Comparison of ENCODE assay signal across 8 mouse cellular contexts in the genomic region with DNA sequence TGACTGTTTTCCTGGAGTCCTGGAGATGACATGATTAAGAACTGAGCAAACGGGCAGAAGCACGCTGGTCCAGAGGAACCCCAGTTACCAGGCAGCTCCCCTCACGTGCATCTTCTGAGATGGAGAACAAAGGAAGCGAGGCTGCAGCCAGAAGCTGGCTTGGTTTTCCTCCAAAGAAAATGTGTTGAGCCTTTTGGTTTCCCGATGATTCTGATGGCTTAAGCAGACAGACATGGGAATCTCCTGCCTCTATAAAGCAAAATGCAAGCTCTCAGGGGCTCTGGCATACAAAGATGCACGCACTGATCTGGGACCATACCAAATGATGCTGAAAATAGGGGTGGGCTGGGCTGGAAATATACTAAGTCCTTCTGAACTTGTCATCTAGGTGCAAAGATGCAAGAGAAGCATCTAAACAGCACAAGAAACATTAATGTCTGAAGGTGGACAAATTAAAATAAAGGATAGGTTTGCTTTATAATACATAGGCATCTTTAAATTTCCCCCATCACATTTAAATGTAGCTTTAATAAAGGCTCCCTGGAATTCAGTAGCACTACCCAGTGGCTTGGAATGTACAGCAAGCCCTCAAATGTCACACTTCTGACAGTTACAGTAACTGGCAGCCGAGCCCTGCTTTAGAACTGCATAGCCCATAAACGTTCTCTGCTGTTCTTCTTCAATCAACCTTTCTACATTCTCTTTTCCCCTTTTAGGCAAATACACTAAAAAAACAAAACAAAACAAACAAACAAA. TPM values are rescaled to one million over a fixed set of nuclear protein-coding genes. Genes with fewer than 3 reads are reported as not detected.
DNase-seq lines count a peak whose midpoint lies in the region; ATAC-seq lines count a peak whose summit lies in the region.

No protein-coding gene starts in this region.

- peak; percentile 48 for DNase-seq in right cerebral cortex, adult 18-20 months
- DNase-seq in right cerebral cortex, postnatal 36 days (ENCODE audit: low spot score in 2 of 2): no peak
- DNase-seq in left cerebral cortex, postnatal 25 days (ENCODE audit: low spot score in 2 of 2): peak; percentile 49 to 61
- peak; percentile 24 for DNase-seq in retina, postnatal 7 days (ENCODE audit: low read depth, low spot score)
- no peak for DNase-seq in kidney, postnatal 14 days
- no peak for DNase-seq in B cell, adult 2 months
- DNase-seq in heart, adult 8-10 months (ENCODE audit: low spot score): no peak

- no peaks in the 10 kb centered on the region for H3K9me3 ChIP-seq in embryonic facial prominence, embryonic 15.5 days (replicated peaks)

- 0 out of 2 replicates have a peak, but pooled peaks cover 3% of the 10 kb centered on the region for H3K36me3 ChIP-seq in embryonic facial prominence, embryonic 15.5 days

- H3K4me1 ChIP-seq in embryonic facial prominence, embryonic 15.5 days: peaks cover 13% of the 10 kb centered on the region

- intact Hi-C loops in left cerebral cortex, postnatal 25 days (cut with DNase I): loop anchor here (5.0 kb wide), 1 partner anchor 215 kb away; no protein-coding TSS in a partner anchor

- H3K9ac ChIP-seq in embryonic facial prominence, embryonic 15.5 days: no peak overlapping the region

- no peak overlapping the region; the same call in 1 of the 2 replicates for H3K4me3 ChIP-seq in embryonic facial prominence, embryonic 15.5 days (replicated peaks)

- no peak for ATAC-seq in embryonic facial prominence, embryonic 15.5 days (ENCODE audit: insufficient number of reproducible peaks, low FRiP score, low TSS enrichment, low read depth)

- 31% methylated on average over 8 of the region's 8 CpGs for WGBS in embryonic facial prominence, embryonic 15.5 days

- H3K4me2 ChIP-seq in embryonic facial prominence, embryonic 15.5 days (replicated peaks): 0 out of 2 replicates have a peak overlapping the region, but pooled peaks have one; percentile 8

- H3K27me3 ChIP-seq in embryonic facial prominence, embryonic 15.5 days: no peaks in the 10 kb centered on the region

- no peak overlapping the region for H3K27ac ChIP-seq in embryonic facial prominence, embryonic 15.5 days (replicated peaks)

RNA-seq across cellular contexts. Expression of a gene that starts 54.9 kb away (rescaled TPM):
- 63.8 and 65.7 TPM in 2 replicates for polyA plus RNA-seq in embryonic facial prominence, embryonic 15.5 days (2015; fragmentation: Nextera tagmentation; extraction: Ambion mirVana)
- total RNA-seq in left cerebral cortex, postnatal 25 days (2021): 10 to 100 TPM; 82.4 to 89.3 TPM
- 100 to 1,000 TPM; 126 to 144 (median 133) TPM for total RNA-seq in heart, adult 8-10 months (2022)

Comparison
In these comparisons a context has a peak if more than half of its experiments do, and no peak if none do; other contexts are left out.
1. DNase-seq: peak in right cerebral cortex, adult 18-20 months (single experiment), left cerebral cortex, postnatal 25 days (2 of 2) and retina, postnatal 7 days (single experiment); none in right cerebral cortex, postnatal 36 days (0 of 2), kidney, postnatal 14 days (single experiment), B cell, adult 2 months (0 of 2) and heart, adult 8-10 months (single experiment).